Mouse (Mus musculus) 416B (cell line): ENCODE results near the gene Mapk1ip1.

Experiments
- DNase-seq: peaks from one replicate; pipeline ENCODE4 v3.0.0; 2011; ENCODE audit warnings: low read depth

The Mapk1ip1 gene

DNA sequence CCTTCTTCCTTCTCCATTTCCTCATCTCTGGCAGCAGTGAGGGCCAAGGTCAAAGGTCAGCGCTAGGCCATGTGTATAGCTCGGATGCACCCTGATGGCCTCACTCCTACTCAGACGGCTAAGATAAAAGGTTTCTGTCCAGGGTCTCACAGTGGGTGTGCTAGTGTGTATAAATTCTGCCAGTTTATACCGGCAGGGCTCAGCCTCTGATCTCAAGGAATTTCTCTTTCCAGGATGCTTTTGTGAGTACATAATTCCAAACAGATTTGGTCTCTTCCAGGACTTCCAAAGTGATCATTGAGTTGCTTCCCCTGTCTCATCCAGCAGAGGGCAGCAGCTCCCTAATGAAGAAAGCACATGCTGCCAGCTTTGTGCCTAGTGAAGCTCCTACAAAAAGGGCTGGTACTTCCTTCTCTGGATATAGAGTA, 5.5 kb downstream of the Mapk1ip1 start:
- peak; percentile 73 for DNase-seq

- DNase-seq: peak; percentile 26
Observed at GRCm38 (mm10) chr7:138835028-138835427, 11.0 kb downstream of the Mapk1ip1 start.

DNA sequence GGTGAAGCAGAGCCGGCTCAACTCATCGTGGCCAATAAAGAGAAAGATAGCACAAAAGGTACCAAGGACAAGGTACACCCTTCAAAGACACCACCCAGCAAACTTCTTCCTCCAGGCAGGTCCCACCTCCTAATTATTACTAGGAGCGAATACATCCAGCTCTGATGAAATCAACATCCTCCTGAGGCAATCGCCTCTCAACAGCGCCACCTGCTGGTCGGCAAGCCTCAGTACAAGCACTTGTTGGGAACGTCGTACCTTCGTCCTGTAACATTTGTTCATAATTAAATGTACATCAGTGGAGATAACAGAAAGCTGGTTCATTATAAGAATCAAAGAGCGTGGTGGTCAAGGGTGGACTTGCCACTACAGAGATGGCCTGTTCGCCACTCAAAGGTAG, 18.3 kb downstream of the Mapk1ip1 start:
- DNase-seq: peak; percentile 70

DNA sequence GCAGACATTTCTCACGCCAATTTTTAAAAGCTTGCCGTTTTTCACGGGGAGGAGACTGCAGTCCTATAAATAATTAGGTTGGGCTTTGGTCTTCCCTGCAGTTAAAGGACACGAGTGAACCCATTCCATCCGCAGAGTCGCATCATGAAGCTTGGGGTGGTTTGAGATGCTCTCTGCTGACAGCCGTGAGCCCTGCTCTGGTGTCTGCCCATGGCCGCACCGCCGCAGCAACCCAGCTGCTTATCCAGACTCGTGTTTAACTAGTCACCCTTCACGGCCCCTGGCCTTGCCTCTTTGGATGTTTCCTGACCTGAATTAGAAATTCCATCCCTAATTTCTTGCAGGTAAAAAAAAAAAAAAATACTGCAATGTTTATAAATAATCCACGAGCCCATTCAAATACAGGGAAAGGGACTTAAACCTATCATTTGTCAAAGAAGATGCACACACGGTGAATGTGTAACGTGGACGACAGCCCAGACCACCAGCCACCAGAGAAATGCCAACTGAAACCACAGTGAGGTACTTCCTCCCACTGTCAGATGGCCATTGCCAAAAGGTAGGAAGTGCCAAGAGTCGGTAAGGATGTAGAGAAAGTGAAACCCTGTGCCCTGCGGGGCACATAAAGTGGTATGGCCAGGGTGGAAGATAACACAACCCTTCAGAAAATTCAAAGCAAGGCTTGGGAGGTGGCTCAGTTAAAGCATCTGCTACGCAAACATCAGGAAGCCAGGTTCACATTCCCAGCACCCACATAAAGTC, 20.9 kb downstream of the Mapk1ip1 start:
- DNase-seq: peak; percentile 22

DNA sequence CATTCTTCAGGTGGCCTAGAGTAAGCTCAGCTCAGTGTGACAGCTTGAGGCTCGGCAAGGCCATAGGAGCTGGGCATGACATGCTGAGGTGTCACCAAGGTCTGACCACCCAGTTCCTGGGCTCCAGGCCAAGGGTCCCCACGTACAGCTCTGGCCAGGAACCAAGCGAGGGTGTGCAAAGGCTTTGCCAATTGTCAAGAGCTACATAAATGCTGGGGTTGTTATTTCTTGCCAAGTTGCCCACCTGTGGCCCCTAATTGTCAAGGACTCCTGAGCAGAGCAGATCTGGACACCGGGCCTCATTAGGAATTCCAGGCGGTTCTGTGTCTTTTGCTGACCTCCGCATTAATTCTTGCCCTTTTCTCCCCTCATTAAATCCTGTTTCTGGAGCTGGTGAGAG, 21.6 kb downstream of the Mapk1ip1 start:
- DNase-seq: no peak

- DNase-seq: peak; percentile 25
Observed at GRCm38 (mm10) chr7:138818314-138818713, 27.8 kb downstream of the Mapk1ip1 start.

GRCm38 (mm10) chr7:138813213-138813875, 32.7 kb downstream of the Mapk1ip1 start:
- DNase-seq: no peak

GRCm38 (mm10) chr7:138807146-138807545, 38.9 kb downstream of the Mapk1ip1 start:
- DNase-seq: no peak

- DNase-seq: no peak
Observed at GRCm38 (mm10) chr7:138803386-138803785, 42.7 kb downstream of the Mapk1ip1 start.

- DNase-seq: no peak
Observed at GRCm38 (mm10) chr7:138788109-138788508, 58.0 kb downstream of the Mapk1ip1 start.
